Mouse (Mus musculus) CH12.LX (cell line): ENCODE results near the gene Slc23a4. TPM values are rescaled to one million over a fixed set of nuclear protein-coding genes. Genes with fewer than 3 reads are reported as not detected.

ENCODE experiments used
- DNase-seq: peaks from one replicate; pipeline ENCODE4 v3.0.0-alpha.2; 2013; ENCODE audit errors: extremely low read depth
- H3K27ac ChIP-seq: 2 replicates; pipeline ENCODE4 v1.5.1; 2012; ENCODE audit warnings: low read depth, mild to moderate bottlenecking, control low read depth, moderate library complexity; ENCODE audit not compliant: insufficient read depth
- H3K27me3 ChIP-seq: replicated peaks from 2 replicates; pipeline ENCODE3; 2012; ENCODE audit warnings: inconsistent platforms
- H3K36me3 ChIP-seq, 2 experiments: replicated peaks in 1 of 2; 2 replicates each; pipeline versions ENCODE3 to v1.6.1; 2012; ENCODE audit warnings: inconsistent platforms in 1 of 2, low read length in 1 of 2, mild to moderate bottlenecking in 1 of 2, mixed read lengths in 1 of 2, moderate library complexity in 1 of 2; ENCODE audit not compliant: control insufficient read depth in 1 of 2, insufficient read depth in 1 of 2
- H3K4me1 ChIP-seq, 2 experiments: 2 replicates each; pipeline ENCODE4 v1.6.1; 2012; ENCODE audit warnings: inconsistent platforms in 1 of 2, moderate library complexity in 1 of 2; ENCODE audit not compliant: insufficient read depth in 2 of 2, control insufficient read depth in 1 of 2
- H3K4me2 ChIP-seq: 2 replicates; pipeline ENCODE4 v1.6.1; 2012; ENCODE audit warnings: low read depth, mild to moderate bottlenecking, control low read depth; ENCODE audit not compliant: poor library complexity, insufficient read depth, severe bottlenecking
- H3K4me3 ChIP-seq, 3 experiments: fragments of 150-350 bp in 1 of 3; sonication (generic) in 1 of 3; replicated peaks in 1 of 3; 2 replicates each; pipeline versions ENCODE3 to v1.5.1; 2011 to 2012; ENCODE audit warnings: low read depth in 2 of 3, low read length in 2 of 3, mild to moderate bottlenecking in 2 of 3, moderate library complexity in 2 of 3, control low read depth in 1 of 3, improper control_type of control experiment in 1 of 3, inconsistent platforms in 1 of 3, mixed read lengths in 1 of 3; ENCODE audit not compliant: poor library complexity in 1 of 3
- H3K79me2 ChIP-seq: replicated peaks from 2 replicates; pipeline ENCODE4 v1.6.1; 2012; ENCODE audit warnings: mild to moderate bottlenecking, moderate library complexity; ENCODE audit not compliant: control insufficient read depth, poor library complexity, insufficient read depth, severe bottlenecking; ENCODE audit errors: extremely low read depth
- H3K9ac ChIP-seq: 2 replicates; pipeline ENCODE4 v1.6.1; 2012; ENCODE audit warnings: low read depth, mild to moderate bottlenecking, control low read depth, moderate library complexity; ENCODE audit not compliant: insufficient read depth
- H3K9me3 ChIP-seq: replicated peaks from 2 replicates; pipeline ENCODE3; 2012; ENCODE audit warnings: low read length, inconsistent platforms, mixed read lengths
- CTCF ChIP-seq, 2 experiments: IDR thresholded peaks in 1 of 2; conservative IDR thresholded peaks in 1 of 2; 2 replicates each; pipeline ENCODE4 v1.5.1; 2011 to 2012; ENCODE audit warnings: low read depth in 2 of 2, low read length in 2 of 2, improper control_type of control experiment in 1 of 2, inconsistent platforms in 1 of 2, mild to moderate bottlenecking in 1 of 2, moderate library complexity in 1 of 2
- E2F4 ChIP-seq: IDR thresholded peaks from 2 replicates; pipeline ENCODE4 v1.6.1; 2011; ENCODE audit warnings: low read depth, low read length, improper control_type of control experiment; ENCODE audit not compliant: insufficient replicate concordance
- EP300 ChIP-seq: IDR thresholded peaks from 2 replicates; pipeline ENCODE4 v1.6.1; 2011; ENCODE audit warnings: low read length, improper control_type of control experiment
- ETS1 ChIP-seq: conservative IDR thresholded peaks from 2 replicates; pipeline ENCODE4 v1.6.1; 2012; ENCODE audit warnings: low read depth, mild to moderate bottlenecking, inconsistent platforms, low read length, improper control_type of control experiment, moderate library complexity
- JUN ChIP-seq: IDR thresholded peaks from 2 replicates; pipeline ENCODE4 v1.6.1; 2011; ENCODE audit warnings: low read depth, mild to moderate bottlenecking, low read length, improper control_type of control experiment, moderate library complexity; ENCODE audit not compliant: insufficient read depth
- MAFK ChIP-seq: IDR thresholded peaks from 2 replicates; pipeline ENCODE4 v1.6.1; 2011; ENCODE audit warnings: low read length, improper control_type of control experiment; ENCODE audit not compliant: insufficient replicate concordance
- MAX ChIP-seq: IDR thresholded peaks from 2 replicates; pipeline ENCODE4 v1.6.1; 2011; ENCODE audit warnings: low read length, improper control_type of control experiment
- MEF2A ChIP-seq: IDR thresholded peaks from 2 replicates; pipeline ENCODE4 v1.6.1; 2014; ENCODE audit warnings: low read depth, mild to moderate bottlenecking, inconsistent platforms, low read length, improper control_type of control experiment, borderline replicate concordance
- NELFE ChIP-seq: IDR thresholded peaks from 2 replicates; pipeline ENCODE4 v1.6.1; 2011; ENCODE audit warnings: low read depth, low read length, improper control_type of control experiment
- NRF1 ChIP-seq: IDR thresholded peaks from 2 replicates; pipeline ENCODE4 v1.6.1; 2014; ENCODE audit warnings: low read depth, mild to moderate bottlenecking, inconsistent platforms, low read length, improper control_type of control experiment, moderate library complexity
- POLR2AphosphoS2 ChIP-seq: IDR thresholded peaks from 2 replicates; pipeline ENCODE4 v1.6.1; 2011; ENCODE audit warnings: low read depth, low read length, improper control_type of control experiment
- RAD21 ChIP-seq: IDR thresholded peaks from 2 replicates; pipeline ENCODE4 v1.6.1; 2011; ENCODE audit warnings: low read depth, mild to moderate bottlenecking, low read length, improper control_type of control experiment, moderate library complexity
- UBTF ChIP-seq: IDR thresholded peaks from 2 replicates; pipeline ENCODE4 v1.6.1; 2012; ENCODE audit warnings: low read depth, mild to moderate bottlenecking, inconsistent platforms, low read length, improper control_type of control experiment, moderate library complexity
- USF2 ChIP-seq: conservative IDR thresholded peaks from 2 replicates; pipeline ENCODE4 v1.6.1; 2011; ENCODE audit warnings: low read depth, low read length, improper control_type of control experiment
- ZC3H11A ChIP-seq: IDR thresholded peaks from 2 replicates; pipeline ENCODE4 v1.6.1; 2012; ENCODE audit warnings: low read depth, mild to moderate bottlenecking, inconsistent platforms, low read length, improper control_type of control experiment
- ZKSCAN1 ChIP-seq: IDR thresholded peaks from 2 replicates; pipeline ENCODE4 v1.6.1; 2012; ENCODE audit warnings: low read depth, inconsistent platforms, low read length, improper control_type of control experiment, borderline replicate concordance
- ZMIZ1 ChIP-seq: IDR thresholded peaks from 2 replicates; pipeline ENCODE4 v1.6.1; 2012; ENCODE audit warnings: low read depth, mild to moderate bottlenecking, inconsistent platforms, low read length, improper control_type of control experiment
- dilution Hi-C: fragments of 300-500 bp; cut with MboI; formaldehyde crosslinking; loops from 2 replicates; pipeline ENCODE4 v1.14.3; 2020; ENCODE audit warnings: low sequenced_read_pairs; ENCODE audit not compliant: extremely low pct_unique_long_range_greater_than_20kb, extremely low pct_ligation_motif_present
- in situ Hi-C: fragments of 300-500 bp; cut with MboI; formaldehyde crosslinking; loops from 3 replicates; pipeline ENCODE4 v1.14.3; 2019; ENCODE audit warnings: low sequenced_read_pairs, low pct_ligation_motif_present, low pct_unique_long_range_greater_than_20kb, mixed read lengths
- polyA plus RNA-seq: library from polyadenylated mRNA; unstranded; fragments of >175 nt; gene quantifications from 2 replicates; pipeline ENCODE4 v1.2.1, GENCODE M21; 2012; ENCODE audit warnings: low read depth; ENCODE audit not compliant: insufficient read length
- total RNA-seq, 2 experiments: library from RNA; depleted of rRNA; stranded (reverse); fragments of 300-350 nt in 1 of 2; fragments of >200 nt in 1 of 2; gene quantifications; 2 replicates each; pipeline ENCODE4 v1.2.3; 2012 to 2014

Slc23a4 gene
- total and polyA plus RNA-seq, 3 experiments = 0.21 to 0.30 (median 0.27) TPM

DNA sequence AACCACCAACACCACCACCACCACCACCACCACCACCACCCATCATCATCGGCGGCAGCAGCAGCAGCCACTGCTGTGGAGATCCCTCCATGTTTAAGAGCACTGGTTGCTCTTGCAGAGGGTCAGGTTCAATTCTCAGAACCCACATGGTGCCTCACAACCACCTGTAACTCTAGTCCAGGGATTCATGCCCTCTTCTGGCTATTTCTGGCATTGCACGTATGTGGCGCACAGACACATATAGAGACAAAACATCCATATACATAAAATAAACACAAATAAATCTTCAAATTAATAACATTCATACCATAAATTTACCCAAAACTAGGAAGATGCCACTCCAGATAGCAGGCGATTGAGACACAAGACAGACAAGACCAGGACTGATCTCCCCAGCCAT, 22.5 kb upstream of the Slc23a4 start:
- DNase-seq = no peak
- H3K79me2 ChIP-seq = no peaks in the 10 kb centered on the region
- dilution Hi-C loops (no loop called here), in situ Hi-C loops (no loop called here)
- H3K4me3 ChIP-seq = no peak overlapping the region
- no peak overlapping the region for H3K4me2 ChIP-seq
- H3K27ac ChIP-seq = no peak overlapping the region
- H3K27me3 ChIP-seq = no peaks in the 10 kb centered on the region
- H3K4me1 ChIP-seq = no peaks in the 10 kb centered on the region
- peak in 1 of 2 experiments; percentile 21; a peak in 1 of 4 replicates for TF ChIP-seq CTCF (conservative IDR thresholded peaks at IDR 0.05 in 1 of 2, IDR thresholded peaks at IDR 0.05 in 1 of 2; ENCODE audit: low read depth in 2 of 2, low read length in 2 of 2)
- TF ChIP-seq UBTF = no peak
- no peak for TF ChIP-seq ZKSCAN1
- no peak for TF ChIP-seq NRF1
- H3K36me3 ChIP-seq = no peaks in the 10 kb centered on the region
- no peaks in the 10 kb centered on the region for H3K9me3 ChIP-seq
- H3K9ac ChIP-seq = no peak overlapping the region

- no peak overlapping the region for H3K4me2 ChIP-seq
- dilution Hi-C loops = no loop called here
Measured at GRCm38 (mm10) chr6:35002261-35002669, 14.1 kb upstream of the Slc23a4 start.

DNA sequence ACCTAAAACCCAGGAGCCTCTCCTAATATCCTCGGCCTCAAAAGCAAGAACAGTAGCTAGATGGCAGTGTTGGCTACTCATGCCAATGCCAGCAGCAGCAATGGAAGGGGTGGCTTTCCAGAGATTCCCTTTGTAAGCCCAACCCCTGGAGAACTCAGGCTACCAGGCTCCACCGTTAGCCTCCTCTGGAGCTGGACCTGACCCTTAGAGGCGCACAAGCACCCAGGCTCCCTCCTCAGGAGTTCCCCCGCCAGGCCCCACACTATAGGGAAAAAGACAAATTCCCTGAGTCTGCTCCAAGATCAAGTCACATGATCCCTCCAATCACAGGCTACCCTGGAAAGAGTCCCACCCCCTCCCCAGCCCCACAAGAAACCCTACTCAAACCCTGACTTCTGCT, 10.9 kb upstream of the Slc23a4 start:
- in situ Hi-C loops = loop anchor here (5.0 kb wide), 1 partner anchor 62 kb away; no protein-coding TSS in a partner anchor
- Histone ChIP-seq H3K4me2 (no peak overlapping the region), H3K4me1 (peaks cover 7 to 20% of the 10 kb centered on the region in 2 experiments; a peak in 3 of 4 replicates)

More at GRCm38 (mm10) chr6:35002261-35002669, 14.1 kb upstream of the Slc23a4 start:
- DNase-seq = no peak
- Histone ChIP-seq H3K79me2 (no peaks in the 10 kb centered on the region), H3K9me3 (peaks cover 4% of the 10 kb centered on the region), H3K27ac (no peak overlapping the region), H3K36me3 (no peaks in the 10 kb centered on the region), H3K4me1 (peaks cover 0 to 4% of the 10 kb centered on the region in 2 experiments; a peak in 1 of 4 replicates), H3K4me3 (no peak overlapping the region), H3K9ac (no peak overlapping the region), H3K27me3 (no peaks in the 10 kb centered on the region)
- in situ Hi-C loops = no loop called here
- TF ChIP-seq MAFK (no peak), MEF2A (no peak), POLR2AphosphoS2 (no peak), NELFE (no peak), EP300 (no peak), USF2 (no peak), ZMIZ1 (no peak), CTCF (conservative IDR thresholded peaks at IDR 0.05 in 1 of 2, IDR thresholded peaks at IDR 0.05 in 1 of 2; ENCODE audit: low read depth in 2 of 2, low read length in 2 of 2) (no peak), MAX (no peak), RAD21 (no peak), JUN (no peak), ZC3H11A (no peak), UBTF (no peak), E2F4 (no peak)

More for the DNA sequence above, 10.9 kb upstream of the Slc23a4 start:
- no peaks in the 10 kb centered on the region for H3K27me3 ChIP-seq
- DNase-seq = no peak
- H3K9me3 ChIP-seq = no peaks in the 10 kb centered on the region
- H3K36me3 ChIP-seq = no peaks in the 10 kb centered on the region
- TF ChIP-seq ETS1 (no peak), RAD21 (peak; percentile 53), CTCF (conservative IDR thresholded peaks at IDR 0.05 in 1 of 2, IDR thresholded peaks at IDR 0.05 in 1 of 2; ENCODE audit: low read depth in 2 of 2, low read length in 2 of 2) (peak in 1 of 2 experiments; percentile 54; a peak in 2 of 4 replicates)
- TF ChIP-seq, all 38 proteins: peak for 2
- H3K9ac ChIP-seq = no peak overlapping the region
- H3K79me2 ChIP-seq = no peaks in the 10 kb centered on the region
- dilution Hi-C loops = no loop called here
- no peak overlapping the region for H3K4me3 ChIP-seq
- no peak overlapping the region for H3K27ac ChIP-seq
